Mouse (Mus musculus): Measurements from ENCODE around the gene Kcnq5. TPM values are rescaled to one million over a fixed set of nuclear protein-coding genes. Genes with fewer than 3 reads are reported as not detected.

The Kcnq5 gene
- polyA plus RNA-seq, 1 experiment from 2014 or later = 0.61 TPM

DNA sequence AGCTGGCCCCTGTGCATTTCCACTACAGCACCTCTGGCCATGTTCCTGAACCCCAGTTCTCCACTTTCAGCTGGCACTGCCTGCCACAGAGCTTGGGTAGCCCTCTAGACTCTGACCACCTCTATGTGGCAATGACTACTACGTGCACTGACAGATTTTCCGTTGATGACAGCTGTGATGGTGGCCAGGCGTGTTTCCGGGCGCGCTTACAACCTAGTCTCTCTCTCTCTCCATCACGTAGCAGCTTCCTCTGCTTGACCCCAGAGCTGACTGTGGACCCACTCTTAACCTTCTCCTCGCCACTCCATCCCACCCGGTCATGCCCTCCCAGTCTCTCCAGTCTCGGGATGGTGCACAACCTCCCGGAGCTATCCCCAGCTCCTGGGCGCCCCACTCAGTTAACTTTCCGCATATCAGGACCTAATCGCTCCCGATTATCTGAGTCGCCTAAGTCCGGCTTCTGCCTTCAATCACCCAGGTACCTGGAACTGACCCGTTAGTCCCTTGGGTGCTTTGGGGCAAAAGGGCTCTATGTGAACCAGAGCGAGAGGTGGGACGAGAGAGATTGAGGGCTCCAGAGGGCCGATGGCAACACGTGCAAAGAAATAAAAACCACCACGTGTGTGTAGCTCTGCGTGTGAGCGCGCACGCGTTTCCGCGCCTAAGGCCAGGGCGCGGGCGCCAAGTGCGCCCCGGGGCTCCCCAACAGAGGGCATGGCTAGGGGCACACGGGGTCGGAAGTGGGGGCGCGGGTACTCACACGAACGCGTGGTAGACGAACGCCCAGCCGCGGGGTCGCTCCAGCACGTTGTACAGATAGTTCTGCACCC is 1.1 kb downstream of the Kcnq5 start:
- H3K27ac ChIP-seq (replicated peaks; ENCODE audit: low read depth, low read length) = no peak overlapping the region
- H3K4me3 ChIP-seq (ENCODE audit: low read depth, low read length) = peak overlapping the region; percentile 54
- peak overlapping the region; percentile 56 for H3K9ac ChIP-seq (ENCODE audit: low read length)
- DNase-seq (ENCODE audit: low spot score) (no peak), ATAC-seq (ENCODE audit: insufficient number of reproducible peaks, low FRiP score, low TSS enrichment, low read depth) (peak; percentile 32)
- no peaks in the 10 kb centered on the region for H3K9me3 ChIP-seq (ENCODE audit: control insufficient read depth, low read length)
- WGBS = under 1% methylated on average over 48 of the region's 48 CpGs
- H3K4me1 ChIP-seq (ENCODE audit: control insufficient read depth, insufficient read depth, low read length) = peaks cover 6% of the 10 kb centered on the region
- peak overlapping the region; percentile 98 for H3K4me2 ChIP-seq (ENCODE audit: low read depth, severe bottlenecking)
- no peaks in the 10 kb centered on the region for H3K36me3 ChIP-seq (ENCODE audit: control insufficient read depth, insufficient read depth, low read length)
- peaks cover 10% of the 10 kb centered on the region for H3K27me3 ChIP-seq (ENCODE audit: control insufficient read depth, insufficient read depth, low read length)

- Histone ChIP-seq H3K9ac (ENCODE audit: low read length) (no peak overlapping the region), H3K27ac (replicated peaks; ENCODE audit: low read depth, low read length) (no peak overlapping the region), H3K4me2 (ENCODE audit: low read depth, severe bottlenecking) (no peak overlapping the region; the same call in 1 of the 2 replicates), H3K36me3 (ENCODE audit: control insufficient read depth, insufficient read depth, low read length) (no peaks in the 10 kb centered on the region), H3K4me1 (ENCODE audit: control insufficient read depth, insufficient read depth, low read length) (peaks cover 6% of the 10 kb centered on the region), H3K4me3 (ENCODE audit: low read depth, low read length) (no peak overlapping the region), H3K9me3 (ENCODE audit: control insufficient read depth, low read length) (no peaks in the 10 kb centered on the region), H3K27me3 (ENCODE audit: control insufficient read depth, insufficient read depth, low read length) (peaks cover 10% of the 10 kb centered on the region)
- no peak for ATAC-seq (ENCODE audit: insufficient number of reproducible peaks, low FRiP score, low TSS enrichment, low read depth)
- no peak for DNase-seq (ENCODE audit: low spot score)
- 27% methylated on average over 8 of the region's 8 CpGs for WGBS
Observed at GRCm38 (mm10) chr1:21959648-21960285, 2.0 kb downstream of the Kcnq5 start.

DNA sequence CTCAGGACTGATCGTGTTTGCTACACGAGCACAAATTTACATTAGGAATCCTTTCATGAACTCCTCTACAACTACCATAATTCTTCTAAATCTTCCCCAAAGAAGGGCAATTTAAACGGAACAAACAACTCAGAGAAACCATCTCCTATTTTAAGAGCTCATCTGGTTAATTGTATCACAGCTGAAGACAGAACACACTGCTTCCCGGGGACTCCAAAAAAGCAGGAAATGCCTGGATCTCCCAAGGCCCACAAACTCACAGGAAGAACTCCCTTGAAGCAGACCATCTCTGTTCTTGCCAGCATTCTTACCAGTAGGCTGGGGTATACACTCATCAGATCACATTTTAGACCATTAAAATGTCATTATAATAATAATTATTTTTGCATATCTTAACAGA is 3.7 kb downstream of the Kcnq5 start:
- no peak for DNase-seq (ENCODE audit: low spot score)
- Histone ChIP-seq H3K4me2 (ENCODE audit: low read depth, severe bottlenecking) (no peak overlapping the region), H3K4me3 (ENCODE audit: low read depth, low read length) (no peak overlapping the region), H3K9me3 (ENCODE audit: control insufficient read depth, low read length) (no peaks in the 10 kb centered on the region), H3K27ac (replicated peaks; ENCODE audit: low read depth, low read length) (no peak overlapping the region), H3K9ac (ENCODE audit: low read length) (no peak overlapping the region), H3K4me1 (ENCODE audit: control insufficient read depth, insufficient read depth, low read length) (peaks cover 4% of the 10 kb centered on the region), H3K27me3 (ENCODE audit: control insufficient read depth, insufficient read depth, low read length) (peaks cover 9% of the 10 kb centered on the region), H3K36me3 (ENCODE audit: control insufficient read depth, insufficient read depth, low read length) (no peaks in the 10 kb centered on the region)
- 47% methylated on average over 4 of the region's 4 CpGs for WGBS
- ATAC-seq (ENCODE audit: insufficient number of reproducible peaks, low FRiP score, low TSS enrichment, low read depth) = no peak

DNA sequence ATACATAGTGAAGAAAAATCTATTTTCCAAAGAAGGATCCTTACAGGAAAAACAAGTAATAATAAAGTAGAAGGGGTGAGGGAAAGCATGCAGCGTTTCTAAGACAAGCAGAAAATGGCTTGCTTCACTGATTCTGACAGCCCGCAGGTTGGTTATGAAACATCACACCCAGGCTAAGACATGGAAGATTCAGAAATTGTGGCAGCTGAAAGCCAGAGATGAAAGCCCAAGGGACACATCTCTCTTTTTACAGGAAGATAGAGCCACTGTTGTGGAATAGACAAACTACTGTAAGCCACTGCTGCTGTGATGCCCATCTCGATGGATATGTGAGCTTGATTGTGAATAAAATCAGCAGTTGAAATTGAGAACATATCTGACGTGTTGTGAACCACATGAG is 20.9 kb downstream of the Kcnq5 start:
- Histone ChIP-seq H3K36me3 (ENCODE audit: control insufficient read depth, insufficient read depth, low read length) (no peaks in the 10 kb centered on the region), H3K4me1 (ENCODE audit: control insufficient read depth, insufficient read depth, low read length) (no peaks in the 10 kb centered on the region), H3K4me3 (ENCODE audit: low read depth, low read length) (no peak overlapping the region), H3K27me3 (ENCODE audit: control insufficient read depth, insufficient read depth, low read length) (no peaks in the 10 kb centered on the region), H3K27ac (replicated peaks; ENCODE audit: low read depth, low read length) (no peak overlapping the region), H3K9ac (ENCODE audit: low read length) (no peak overlapping the region), H3K4me2 (ENCODE audit: low read depth, severe bottlenecking) (no peak overlapping the region), H3K9me3 (ENCODE audit: control insufficient read depth, low read length) (no peaks in the 10 kb centered on the region)
- ATAC-seq (ENCODE audit: insufficient number of reproducible peaks, low FRiP score, low TSS enrichment, low read depth) = no peak
- no peak for DNase-seq (ENCODE audit: low spot score)
- WGBS = 86% methylated on average over 4 of the region's 4 CpGs

- H3K4me1 ChIP-seq (ENCODE audit: control insufficient read depth, insufficient read depth, low read length) = no peaks in the 10 kb centered on the region
- no peaks in the 10 kb centered on the region for H3K36me3 ChIP-seq (ENCODE audit: control insufficient read depth, insufficient read depth, low read length)
- ATAC-seq (ENCODE audit: insufficient number of reproducible peaks, low FRiP score, low TSS enrichment, low read depth) (no peak), DNase-seq (ENCODE audit: low spot score) (no peak)
- H3K9me3 ChIP-seq (ENCODE audit: control insufficient read depth, low read length) = no peaks in the 10 kb centered on the region
- WGBS = 90% methylated on average over 4 of the region's 4 CpGs
- no peak overlapping the region for H3K9ac ChIP-seq (ENCODE audit: low read length)
- H3K4me3 ChIP-seq (ENCODE audit: low read depth, low read length) = no peak overlapping the region
- no peak overlapping the region for H3K4me2 ChIP-seq (ENCODE audit: low read depth, severe bottlenecking)
- no peak overlapping the region for H3K27ac ChIP-seq (replicated peaks; ENCODE audit: low read depth, low read length)
- H3K27me3 ChIP-seq (ENCODE audit: control insufficient read depth, insufficient read depth, low read length) = no peaks in the 10 kb centered on the region
Observed at GRCm38 (mm10) chr1:21927182-21927581, 34.6 kb downstream of the Kcnq5 start.

DNA sequence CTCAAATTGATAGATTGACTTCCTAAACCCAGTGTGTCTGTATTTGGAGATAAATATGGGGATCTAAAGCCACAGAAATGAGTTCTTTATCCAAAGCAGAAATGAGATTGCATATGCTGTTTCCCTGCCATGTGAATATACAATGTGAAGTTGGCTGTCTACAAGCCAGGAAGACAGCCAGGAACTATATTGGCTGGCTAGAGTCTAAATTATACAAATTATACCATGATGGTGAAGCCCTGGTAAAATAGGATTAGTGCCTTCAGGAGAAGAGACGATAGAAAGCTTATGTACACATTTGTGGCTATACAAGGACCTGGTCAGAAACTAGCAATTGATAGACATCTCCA is 38.5 kb downstream of the Kcnq5 start:
- H3K4me3 ChIP-seq (ENCODE audit: low read depth, low read length) = no peak overlapping the region
- H3K4me2 ChIP-seq (ENCODE audit: low read depth, severe bottlenecking) = no peak overlapping the region
- no peaks in the 10 kb centered on the region for H3K27me3 ChIP-seq (ENCODE audit: control insufficient read depth, insufficient read depth, low read length)
- no peak for DNase-seq (ENCODE audit: low spot score)
- H3K9me3 ChIP-seq (ENCODE audit: control insufficient read depth, low read length) = no peaks in the 10 kb centered on the region
- H3K4me1 ChIP-seq (ENCODE audit: control insufficient read depth, insufficient read depth, low read length) = no peaks in the 10 kb centered on the region
- no peak overlapping the region for H3K27ac ChIP-seq (replicated peaks; ENCODE audit: low read depth, low read length)
- WGBS = 93% methylated on average over 1 of the region's 1 CpGs
- no peak overlapping the region for H3K9ac ChIP-seq (ENCODE audit: low read length)
- ATAC-seq (ENCODE audit: insufficient number of reproducible peaks, low FRiP score, low TSS enrichment, low read depth) = no peak
- H3K36me3 ChIP-seq (ENCODE audit: control insufficient read depth, insufficient read depth, low read length) = no peaks in the 10 kb centered on the region

DNA sequence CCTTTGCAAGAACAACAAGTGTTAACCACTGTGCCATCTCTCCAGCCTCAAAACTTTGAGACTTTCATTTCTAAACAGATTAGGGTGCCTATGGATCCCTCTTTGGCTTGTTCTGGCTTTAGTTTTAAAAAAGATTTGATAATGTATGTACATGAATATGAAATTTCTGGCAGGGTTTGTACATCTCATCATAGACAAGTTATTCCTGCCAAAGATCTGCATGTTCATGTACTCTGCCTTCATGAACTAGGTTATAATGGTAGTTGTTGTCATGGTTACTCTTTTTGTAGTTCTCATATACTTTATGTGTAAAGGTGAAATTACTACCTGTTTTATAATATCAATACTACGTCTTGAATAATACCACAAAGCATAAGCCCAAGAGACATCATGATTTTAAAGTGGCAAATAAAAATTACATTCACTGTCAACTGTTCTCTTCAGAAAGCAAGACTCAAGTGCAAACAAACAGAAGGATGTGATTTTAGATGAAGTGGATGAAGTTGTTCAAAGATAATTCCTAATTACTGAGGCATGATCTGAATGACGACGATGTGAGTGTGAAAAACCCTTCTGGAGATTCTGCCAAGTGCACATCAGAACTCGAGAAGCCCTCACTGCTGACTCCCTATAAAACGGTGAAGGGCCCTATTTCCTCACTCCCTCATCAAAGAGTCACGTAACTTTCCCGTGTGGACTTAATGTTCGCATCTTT is 39.0 kb downstream of the Kcnq5 start:
- DNase-seq (ENCODE audit: low spot score) = no peak
- H3K27ac ChIP-seq (replicated peaks; ENCODE audit: low read depth, low read length) = no peak overlapping the region
- no peaks in the 10 kb centered on the region for H3K4me1 ChIP-seq (ENCODE audit: control insufficient read depth, insufficient read depth, low read length)
- H3K9ac ChIP-seq (ENCODE audit: low read length) = no peak overlapping the region
- no peaks in the 10 kb centered on the region for H3K27me3 ChIP-seq (ENCODE audit: control insufficient read depth, insufficient read depth, low read length)
- H3K9me3 ChIP-seq (ENCODE audit: control insufficient read depth, low read length) = no peaks in the 10 kb centered on the region
- no peak for ATAC-seq (ENCODE audit: insufficient number of reproducible peaks, low FRiP score, low TSS enrichment, low read depth)
- no peak overlapping the region for H3K4me2 ChIP-seq (ENCODE audit: low read depth, severe bottlenecking)
- WGBS = 85% methylated on average over 8 of the region's 8 CpGs
- no peak overlapping the region for H3K4me3 ChIP-seq (ENCODE audit: low read depth, low read length)
- no peaks in the 10 kb centered on the region for H3K36me3 ChIP-seq (ENCODE audit: control insufficient read depth, insufficient read depth, low read length)

DNA sequence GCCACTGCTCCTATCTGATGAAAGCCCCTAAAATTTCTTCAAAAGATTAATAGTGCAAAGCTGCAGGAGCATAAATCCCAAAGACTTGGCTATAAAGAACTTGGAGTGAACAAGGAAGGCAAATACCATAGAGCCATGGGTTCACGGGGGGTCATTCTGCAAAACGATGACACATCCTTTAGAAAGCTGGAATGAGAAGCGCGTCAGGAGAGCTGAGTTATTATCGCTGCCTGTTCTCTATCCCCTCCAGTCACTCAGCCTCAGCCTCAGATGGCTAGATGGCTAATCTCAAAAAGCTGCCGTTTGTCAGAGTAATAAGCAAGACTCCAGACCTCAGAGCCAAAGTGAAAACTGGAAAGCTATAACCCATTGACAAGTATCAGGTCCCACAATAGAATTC is 42.5 kb downstream of the Kcnq5 start:
- no peak overlapping the region for H3K4me2 ChIP-seq (ENCODE audit: low read depth, severe bottlenecking)
- H3K4me1 ChIP-seq (ENCODE audit: control insufficient read depth, insufficient read depth, low read length) = no peaks in the 10 kb centered on the region
- H3K4me3 ChIP-seq (ENCODE audit: low read depth, low read length) = no peak overlapping the region
- H3K9me3 ChIP-seq (ENCODE audit: control insufficient read depth, low read length) = no peaks in the 10 kb centered on the region
- ATAC-seq (ENCODE audit: insufficient number of reproducible peaks, low FRiP score, low TSS enrichment, low read depth) = no peak
- H3K27me3 ChIP-seq (ENCODE audit: control insufficient read depth, insufficient read depth, low read length) = no peaks in the 10 kb centered on the region
- WGBS = 75% methylated on average over 6 of the region's 6 CpGs
- no peak overlapping the region for H3K27ac ChIP-seq (replicated peaks; ENCODE audit: low read depth, low read length)
- no peak overlapping the region for H3K9ac ChIP-seq (ENCODE audit: low read length)
- DNase-seq (ENCODE audit: low spot score) = no peak
- no peaks in the 10 kb centered on the region for H3K36me3 ChIP-seq (ENCODE audit: control insufficient read depth, insufficient read depth, low read length)

All from limb, embryonic 11.5 days (tissue).